Mouse (Mus musculus): ENCODE data around the gene Pcgf2. TPM values are rescaled to one million over a fixed set of nuclear protein-coding genes. Genes with fewer than 3 reads are reported as not detected.
A peak's percentile ranks its signal among the peaks of the same experiment; 100 is the strongest.

The Pcgf2 gene
- total and polyA plus RNA-seq, 3 experiments, result 0.99 to 19.5 (median 5.6) TPM

GRCm38 (mm10) chr11:97666221-97666620, 34.1 kb downstream of the Pcgf2 start:
- no peak for DNase-seq (ENCODE audit: extremely low read depth)
- no peak overlapping the region for H3K27ac ChIP-seq (ENCODE audit: insufficient read depth, low read depth)
- H3K9ac ChIP-seq (ENCODE audit: insufficient read depth, low read depth), result no peak overlapping the region
- dilution Hi-C loops (cut with MboI; ENCODE audit: extremely low pct_ligation_motif_present, extremely low pct_unique_long_range_greater_than_20kb, low sequenced_read_pairs) (no loop called here), in situ Hi-C loops (cut with MboI; ENCODE audit: low pct_ligation_motif_present, low pct_unique_long_range_greater_than_20kb, low sequenced_read_pairs) (loop anchor here (5.0 kb wide), 1 partner anchor 34 kb away; no protein-coding TSS in a partner anchor)
- peaks cover 5% of the 10 kb centered on the region for H3K9me3 ChIP-seq (replicated peaks; ENCODE audit: low read length)
- H3K79me2 ChIP-seq (replicated peaks; ENCODE audit: control insufficient read depth, extremely low read depth, insufficient read depth, poor library complexity, severe bottlenecking), result peaks cover 44% of the 10 kb centered on the region
- no peak overlapping the region for H3K4me2 ChIP-seq (ENCODE audit: insufficient read depth, low read depth, poor library complexity, severe bottlenecking)
- TF ChIP-seq MXI1 (IDR thresholded peaks at IDR 0.05; ENCODE audit: low read depth, low read length), result no peak
- no peak for TF ChIP-seq EP300 (IDR thresholded peaks at IDR 0.05; ENCODE audit: low read length)
- TF ChIP-seq POLR2AphosphoS2 (IDR thresholded peaks at IDR 0.05; ENCODE audit: low read depth, low read length), result no peak
- peak; percentile 25 for TF ChIP-seq RAD21 (IDR thresholded peaks at IDR 0.05; ENCODE audit: low read depth, low read length)
- TF ChIP-seq E2F4 (IDR thresholded peaks at IDR 0.05; ENCODE audit: insufficient replicate concordance, low read depth, low read length), result no peak
- TF ChIP-seq UBTF (IDR thresholded peaks at IDR 0.05; ENCODE audit: low read depth, low read length), result no peak
- no peak for TF ChIP-seq RCOR1 (conservative IDR thresholded peaks at IDR 0.05; ENCODE audit: low read depth, low read length)
- TF ChIP-seq CHD2 (IDR thresholded peaks at IDR 0.05; ENCODE audit: low read length), result no peak
- peak in 1 of 2 experiments; percentile 63; a peak in 2 of 4 replicates for TF ChIP-seq CTCF (conservative IDR thresholded peaks at IDR 0.05 in 1 of 2, IDR thresholded peaks at IDR 0.05 in 1 of 2; ENCODE audit: low read depth in 2 of 2, low read length in 2 of 2)
- no peak for TF ChIP-seq BHLHE40 (IDR thresholded peaks at IDR 0.05; ENCODE audit: low read depth, low read length)
- no peak for TF ChIP-seq MAFK (IDR thresholded peaks at IDR 0.05; ENCODE audit: insufficient replicate concordance, low read length)
- no peak for TF ChIP-seq TBP (conservative IDR thresholded peaks at IDR 0.05; ENCODE audit: low read depth, low read length)
- no peak for TF ChIP-seq IRF4 (IDR thresholded peaks at IDR 0.05; ENCODE audit: low read depth, low read length)
- no peak for TF ChIP-seq GABPA (IDR thresholded peaks at IDR 0.05; ENCODE audit: insufficient replicate concordance, low read depth, low read length)
- TF ChIP-seq SMC3 (IDR thresholded peaks at IDR 0.05; ENCODE audit: low read depth, low read length), result peak; percentile 59
- TF ChIP-seq MAZ (IDR thresholded peaks at IDR 0.05; ENCODE audit: low read depth, low read length), result no peak
- TF ChIP-seq ZKSCAN1 (IDR thresholded peaks at IDR 0.05; ENCODE audit: borderline replicate concordance, low read depth, low read length), result no peak
- no peak for TF ChIP-seq HCFC1 (IDR thresholded peaks at IDR 0.05; ENCODE audit: low read depth, low read length)
- no peak for TF ChIP-seq MAX (IDR thresholded peaks at IDR 0.05; ENCODE audit: low read length)
- no peak for TF ChIP-seq JUN (IDR thresholded peaks at IDR 0.05; ENCODE audit: insufficient read depth, low read depth, low read length)
- H3K4me3 ChIP-seq (replicated peaks in 1 of 3; ENCODE audit: low read depth in 2 of 3, low read length in 2 of 3, poor library complexity in 1 of 3), result no peak overlapping the region
- peaks cover 11 to 38% of the 10 kb centered on the region in 2 experiments for H3K4me1 ChIP-seq (ENCODE audit: control insufficient read depth in 1 of 2, insufficient read depth in 2 of 2)
- peaks cover 58 to 65% of the 10 kb centered on the region in 2 experiments for H3K36me3 ChIP-seq (replicated peaks in 1 of 2; ENCODE audit: control insufficient read depth in 1 of 2, insufficient read depth in 1 of 2, low read length in 1 of 2)
- H3K27me3 ChIP-seq (replicated peaks), result no peaks in the 10 kb centered on the region

- in situ Hi-C loops (cut with MboI; ENCODE audit: low pct_ligation_motif_present, low pct_unique_long_range_greater_than_20kb, low sequenced_read_pairs), result loop anchor here (5.0 kb wide), 1 partner anchor 33 kb away; no protein-coding TSS in a partner anchor
- Histone ChIP-seq H3K9ac (ENCODE audit: insufficient read depth, low read depth) (no peak overlapping the region), H3K27me3 (replicated peaks) (no peaks in the 10 kb centered on the region), H3K9me3 (replicated peaks; ENCODE audit: low read length) (peaks cover 5% of the 10 kb centered on the region), H3K27ac (ENCODE audit: insufficient read depth, low read depth) (peak overlapping the region; percentile 7; the same call in 1 of the 2 replicates), H3K36me3 (replicated peaks in 1 of 2; ENCODE audit: control insufficient read depth in 1 of 2, insufficient read depth in 1 of 2, low read length in 1 of 2) (peaks cover 50 to 57% of the 10 kb centered on the region in 2 experiments), H3K4me1 (ENCODE audit: control insufficient read depth in 1 of 2, insufficient read depth in 2 of 2) (peaks cover 11 to 36% of the 10 kb centered on the region in 2 experiments), H3K4me2 (ENCODE audit: insufficient read depth, low read depth, poor library complexity, severe bottlenecking) (peak overlapping the region; percentile 85; the same call in 1 of the 2 replicates), H3K4me3 (replicated peaks in 1 of 3; ENCODE audit: low read depth in 2 of 3, low read length in 2 of 3, poor library complexity in 1 of 3) (peak overlapping the region in 1 of 3 experiments; percentile 15), H3K79me2 (replicated peaks; ENCODE audit: control insufficient read depth, extremely low read depth, insufficient read depth, poor library complexity, severe bottlenecking) (peaks cover 44% of the 10 kb centered on the region)
- dilution Hi-C loops (cut with MboI; ENCODE audit: extremely low pct_ligation_motif_present, extremely low pct_unique_long_range_greater_than_20kb, low sequenced_read_pairs), result no loop called here
- TF ChIP-seq KAT2A (IDR thresholded peaks at IDR 0.05; ENCODE audit: insufficient replicate concordance, low read length), result no peak
- TF ChIP-seq IRF4 (IDR thresholded peaks at IDR 0.05; ENCODE audit: low read depth, low read length), result no peak
- no peak for TF ChIP-seq POLR2A (IDR thresholded peaks at IDR 0.05; ENCODE audit: low read depth, low read length)
- no peak for TF ChIP-seq PAX5 (IDR thresholded peaks at IDR 0.05; ENCODE audit: low read length)
- no peak for TF ChIP-seq SIN3A (IDR thresholded peaks at IDR 0.05; ENCODE audit: low read length)
- TF ChIP-seq ZKSCAN1 (IDR thresholded peaks at IDR 0.05; ENCODE audit: borderline replicate concordance, low read depth, low read length), result no peak
- no peak for DNase-seq (ENCODE audit: extremely low read depth)
Observed at GRCm38 (mm10) chr11:97665431-97665830, 34.9 kb downstream of the Pcgf2 start.

All from CH12.LX (cell line).